Mouse (Mus musculus): ENCODE results near the gene Coq10b. TPM values are rescaled to one million over a fixed set of nuclear protein-coding genes. Genes with fewer than 3 reads are reported as not detected.
"Not testable (repeated sequence)": the region's sequence is repeated elsewhere in the genome, so short reads cannot be mapped to it uniquely, and the experiment has no call there.

The Coq10b gene
- 18.2 and 19.1 TPM in 2 replicates for polyA plus RNA-seq (2015; fragmentation: Nextera tagmentation; extraction: Ambion mirVana)

DNA sequence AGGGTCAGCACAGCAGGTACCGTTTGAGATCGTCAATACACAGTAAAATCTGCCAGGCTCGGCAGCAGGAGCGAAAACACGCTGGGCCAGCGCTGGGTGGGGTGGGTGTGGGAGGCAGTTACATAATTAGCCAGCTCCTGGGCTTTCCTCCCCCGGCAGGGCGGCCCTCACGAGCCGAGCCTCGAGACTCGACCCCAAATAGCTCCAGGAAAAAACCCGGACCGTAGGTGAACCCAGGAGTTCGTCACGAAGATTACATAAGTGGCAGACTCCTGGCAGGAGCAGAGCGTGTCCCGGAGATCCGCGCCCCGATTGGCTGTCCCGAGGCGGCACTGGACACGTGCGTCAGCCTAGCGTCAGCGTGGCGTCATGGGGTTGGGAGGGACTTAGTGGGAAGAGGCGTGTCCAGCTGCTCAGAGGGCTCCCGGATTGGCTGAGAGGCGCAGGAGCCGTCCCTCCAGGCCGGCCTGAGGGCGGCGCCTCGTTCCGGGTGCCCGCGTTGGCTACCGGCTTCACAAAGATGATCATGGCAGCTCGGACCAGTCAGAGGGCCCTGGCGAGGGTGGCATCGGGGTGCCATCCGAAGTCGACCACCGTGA lies at the start of gene Coq10b:
Gene Coq10b (plus strand): TSS at position 416 of the 599 bp plus-strand sequence.
- Histone ChIP-seq H3K4me3 (peak within 1 kb of the TSS; percentile 79), H3K27me3 (no peaks in the 10 kb centered on the region; the same call in 1 of the 2 replicates), H3K4me2 (peak within 1 kb of the TSS; percentile 77), H3K9ac (peak within 1 kb of the TSS; percentile 82), H3K36me3 (peaks cover 9% of the 10 kb centered on the region; the same call in 1 of the 2 replicates), H3K4me1 (peaks cover 13% of the 10 kb centered on the region), H3K9me3 (peaks cover 5% of the 10 kb centered on the region; the same call in 1 of the 2 replicates), H3K27ac (peak within 1 kb of the TSS; percentile 73)
- under 1% methylated on average over 46 of the region's 46 CpGs for WGBS
- peak; percentile 100 for ATAC-seq (ENCODE audit: insufficient number of reproducible peaks, insufficient read depth, low FRiP score, low TSS enrichment, low read depth)

DNA sequence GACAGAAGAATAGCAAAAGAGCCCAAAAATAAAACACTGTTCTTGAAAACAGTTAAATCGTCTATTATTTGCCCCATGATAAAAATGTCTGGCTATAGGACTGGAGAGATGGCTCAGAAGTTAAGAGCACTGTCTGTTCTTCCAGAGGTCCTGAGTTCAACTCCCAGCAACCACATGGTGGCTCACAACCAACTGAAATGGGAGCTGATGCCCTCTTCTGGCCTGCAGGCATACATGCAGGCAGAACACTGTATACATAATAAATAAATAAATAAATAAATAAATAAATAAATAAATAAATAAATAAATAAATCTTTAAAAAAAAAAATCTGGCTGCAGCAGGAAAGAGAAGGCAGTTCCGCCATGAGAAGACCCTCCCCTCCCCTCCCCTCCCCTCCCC lies 44.3 kb upstream of the Coq10b start:
- H3K9me3 ChIP-seq; H3K9ac ChIP-seq; H3K4me2 ChIP-seq; H3K27ac ChIP-seq; H3K4me1 ChIP-seq; ATAC-seq (ENCODE audit: insufficient number of reproducible peaks, insufficient read depth, low FRiP score, low TSS enrichment, low read depth); H3K4me3 ChIP-seq; H3K27me3 ChIP-seq: not testable (repeated sequence)
- 89% methylated on average over 2 of the region's 2 CpGs for WGBS
- peaks cover 74% of the 10 kb centered on the region for H3K36me3 ChIP-seq

DNA sequence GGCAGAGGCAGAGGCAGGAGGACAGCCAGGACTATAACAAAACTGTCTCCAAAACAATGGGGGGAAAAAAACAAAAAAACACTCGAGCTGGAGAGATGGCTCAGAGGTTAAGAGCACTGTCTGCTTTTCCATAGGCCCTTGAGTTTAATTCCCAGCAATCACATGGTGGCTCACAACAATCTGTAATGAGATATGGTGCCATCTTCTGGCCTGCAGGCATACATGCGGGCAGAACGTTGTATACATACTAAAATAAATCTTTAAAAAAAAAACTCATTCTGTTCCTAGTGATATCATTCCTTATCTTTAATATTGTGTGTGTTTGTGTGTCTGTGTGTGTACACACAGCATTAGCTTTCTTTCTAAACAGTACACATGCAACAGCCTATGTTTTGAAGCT lies 40.1 kb upstream of the Coq10b start:
- Histone ChIP-seq H3K27me3 (no peaks in the 10 kb centered on the region), H3K9me3 (no peaks in the 10 kb centered on the region), H3K4me1 (no peaks in the 10 kb centered on the region), H3K4me2 (no peak overlapping the region), H3K36me3 (peaks cover 77% of the 10 kb centered on the region), H3K4me3 (no peak overlapping the region), H3K27ac (no peak overlapping the region), H3K9ac (no peak overlapping the region)
- no peak for ATAC-seq (ENCODE audit: insufficient number of reproducible peaks, insufficient read depth, low FRiP score, low TSS enrichment, low read depth)
- 68% methylated on average over 3 of the region's 3 CpGs for WGBS

DNA sequence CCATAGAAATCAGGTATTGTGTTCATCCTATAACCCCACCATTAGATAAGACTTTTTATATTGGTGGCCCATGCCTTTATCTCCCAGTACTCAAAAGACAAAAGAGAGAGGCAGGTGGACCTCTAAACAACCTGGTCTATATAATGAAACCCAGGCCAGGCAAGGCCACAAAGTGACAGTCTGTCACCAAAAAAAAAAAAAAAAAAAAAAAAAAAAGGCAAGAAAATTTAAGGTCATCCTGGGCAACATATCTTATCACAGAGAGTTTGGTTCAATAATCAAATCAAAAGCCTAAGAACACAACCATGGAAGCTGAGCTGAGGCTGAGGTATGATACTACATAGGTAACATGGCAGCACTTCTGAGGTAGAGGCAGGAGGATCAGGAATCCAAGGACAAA lies 30.7 kb upstream of the Coq10b start:
- H3K27ac ChIP-seq = no peak overlapping the region
- ATAC-seq (ENCODE audit: insufficient number of reproducible peaks, insufficient read depth, low FRiP score, low TSS enrichment, low read depth) = no peak
- H3K4me3 ChIP-seq = no peak overlapping the region
- H3K36me3 ChIP-seq = peaks cover 20% of the 10 kb centered on the region
- H3K9me3 ChIP-seq = no peaks in the 10 kb centered on the region
- H3K9ac ChIP-seq = no peak overlapping the region
- H3K4me2 ChIP-seq = no peak overlapping the region
- no peaks in the 10 kb centered on the region for H3K27me3 ChIP-seq
- peaks cover 6% of the 10 kb centered on the region for H3K4me1 ChIP-seq

DNA sequence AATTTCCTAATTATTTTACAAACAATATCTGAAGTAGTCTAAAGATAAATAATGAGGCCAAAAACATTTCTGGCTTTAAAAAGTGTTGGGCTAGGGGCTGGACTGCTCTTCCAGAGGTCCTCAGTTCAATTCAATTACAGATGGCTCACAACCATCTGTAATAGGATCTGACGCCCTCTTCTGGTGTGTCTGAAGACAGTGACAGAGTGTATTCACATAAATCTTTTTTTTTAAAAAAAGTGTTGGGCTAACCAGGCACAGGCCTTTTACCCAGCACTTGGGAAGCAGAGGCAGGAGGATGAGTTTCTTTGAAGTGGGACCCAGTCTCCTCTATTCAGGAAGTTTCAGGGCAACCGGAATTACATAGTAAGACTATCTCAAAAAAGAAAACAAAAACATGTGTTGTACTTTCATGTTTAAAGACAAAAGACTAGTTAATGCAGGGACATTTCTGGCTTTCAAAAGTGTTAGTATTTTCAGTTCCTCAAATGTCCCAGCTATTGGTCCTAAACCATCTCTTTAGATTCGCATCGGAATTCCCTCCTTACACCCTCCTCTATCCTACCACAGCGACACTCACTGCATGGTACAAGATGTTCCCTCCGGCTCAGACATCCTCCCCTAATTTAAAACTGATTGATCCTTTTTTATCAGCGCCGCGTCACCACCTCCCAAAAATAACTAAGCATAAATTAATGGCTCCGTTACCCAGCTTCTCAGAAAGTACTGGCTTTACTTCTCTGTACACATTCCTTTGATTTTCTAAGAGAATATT lies 26.7 kb upstream of the Coq10b start:
- Histone ChIP-seq H3K27ac (peak overlapping the region; percentile 95; the same call in 1 of the 2 replicates), H3K9ac (peak overlapping the region; percentile 100), H3K4me3 (peak overlapping the region; percentile 95), H3K36me3 (no peaks in the 10 kb centered on the region), H3K4me1 (peaks cover 6% of the 10 kb centered on the region), H3K9me3 (no peaks in the 10 kb centered on the region), H3K27me3 (no peaks in the 10 kb centered on the region), H3K4me2 (peak overlapping the region; percentile 77)
- ATAC-seq (ENCODE audit: insufficient number of reproducible peaks, insufficient read depth, low FRiP score, low TSS enrichment, low read depth) = no peak
- 9% methylated on average over 10 of the region's 10 CpGs for WGBS

DNA sequence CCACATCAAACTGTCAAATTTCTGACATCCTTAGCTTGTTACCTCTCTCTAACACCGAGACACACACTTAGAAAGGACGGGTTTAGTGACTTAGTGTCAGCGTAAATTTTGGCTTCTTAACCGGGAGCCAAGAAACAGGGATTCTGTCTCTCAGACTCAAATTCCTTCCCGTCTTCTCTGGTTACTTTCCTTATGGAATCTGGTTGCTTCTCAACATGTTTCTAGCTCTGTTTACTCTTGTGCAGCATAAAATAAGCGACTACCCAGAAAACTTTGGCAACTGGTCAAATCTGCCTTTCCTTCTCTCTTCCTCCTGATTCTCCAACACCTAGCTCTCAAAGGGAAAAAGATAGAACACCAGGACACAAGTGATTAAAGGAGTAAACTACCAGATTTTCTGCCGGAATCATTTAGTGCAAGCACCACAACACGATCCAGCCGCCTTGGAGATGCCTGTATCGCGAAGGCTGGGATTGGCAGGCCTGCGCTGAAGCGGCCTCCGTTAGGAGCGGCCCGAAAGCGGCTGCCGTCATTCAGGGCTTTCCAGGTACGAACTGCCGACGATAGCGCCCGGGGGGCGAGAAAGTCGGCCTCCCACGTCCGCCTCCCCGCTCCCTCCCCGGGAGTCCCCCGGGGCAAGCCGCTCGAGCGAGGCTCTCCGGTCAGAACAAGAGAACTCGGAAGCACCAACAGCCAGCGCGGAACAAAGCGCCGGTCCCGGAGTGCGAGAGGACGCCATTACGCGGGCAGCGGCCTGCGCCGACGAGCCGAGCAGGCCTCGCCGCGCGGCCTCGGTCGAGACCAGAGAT lies 25.9 kb upstream of the Coq10b start:
- peak overlapping the region; percentile 77 for H3K4me2 ChIP-seq
- H3K27ac ChIP-seq = peak overlapping the region; percentile 95
- under 1% methylated on average over 52 of the region's 55 CpGs for WGBS
- H3K4me1 ChIP-seq = peaks cover 6% of the 10 kb centered on the region
- no peaks in the 10 kb centered on the region for H3K36me3 ChIP-seq
- no peaks in the 10 kb centered on the region for H3K9me3 ChIP-seq
- peak overlapping the region; percentile 100 for H3K9ac ChIP-seq
- H3K4me3 ChIP-seq = peak overlapping the region; percentile 95
- no peaks in the 10 kb centered on the region for H3K27me3 ChIP-seq
- peak; percentile 75 for ATAC-seq (ENCODE audit: insufficient number of reproducible peaks, insufficient read depth, low FRiP score, low TSS enrichment, low read depth)

DNA sequence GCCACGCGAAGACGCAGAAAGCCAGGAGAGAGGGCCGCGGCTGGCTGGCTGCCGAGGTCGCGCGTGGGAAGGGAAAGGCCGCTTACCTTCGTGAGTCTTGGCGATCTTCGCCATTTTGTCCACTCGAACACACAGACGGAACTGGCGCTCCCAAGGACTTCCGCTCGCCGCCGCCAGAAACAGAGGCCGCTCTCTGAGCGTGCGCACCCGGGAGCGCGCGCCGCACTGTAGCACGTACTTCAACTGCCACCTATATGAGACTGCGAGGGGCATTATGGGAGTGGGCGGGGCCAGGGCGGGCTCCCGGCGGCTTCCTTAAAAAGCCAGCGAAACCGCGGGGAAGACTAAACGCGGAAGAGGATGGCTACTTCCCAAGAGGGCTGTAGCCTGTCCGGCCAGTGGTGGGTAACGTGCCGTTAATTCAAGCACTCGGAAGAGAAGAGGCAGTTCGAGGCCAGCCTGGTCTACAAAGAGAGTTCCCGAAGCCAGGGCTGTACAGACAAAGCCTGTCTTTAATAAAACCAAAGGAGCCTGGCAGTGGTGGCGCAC lies 25.2 kb upstream of the Coq10b start, which contains the start of gene Sf3b1:
Gene Sf3b1 (minus strand): TSS at position 229 of the 549 bp plus-strand sequence.
- Histone ChIP-seq H3K36me3 (no peaks in the 10 kb centered on the region), H3K4me2 (peak within 1 kb of the TSS; percentile 77), H3K9ac (peak within 1 kb of the TSS; percentile 100), H3K27ac (peak within 1 kb of the TSS; percentile 95), H3K27me3 (no peaks in the 10 kb centered on the region), H3K4me1 (peaks cover 6% of the 10 kb centered on the region), H3K4me3 (peak within 1 kb of the TSS; percentile 95), H3K9me3 (no peaks in the 10 kb centered on the region)
- 1% methylated on average over 46 of the region's 46 CpGs for WGBS
- peak; percentile 98 for ATAC-seq (ENCODE audit: insufficient number of reproducible peaks, insufficient read depth, low FRiP score, low TSS enrichment, low read depth)

DNA sequence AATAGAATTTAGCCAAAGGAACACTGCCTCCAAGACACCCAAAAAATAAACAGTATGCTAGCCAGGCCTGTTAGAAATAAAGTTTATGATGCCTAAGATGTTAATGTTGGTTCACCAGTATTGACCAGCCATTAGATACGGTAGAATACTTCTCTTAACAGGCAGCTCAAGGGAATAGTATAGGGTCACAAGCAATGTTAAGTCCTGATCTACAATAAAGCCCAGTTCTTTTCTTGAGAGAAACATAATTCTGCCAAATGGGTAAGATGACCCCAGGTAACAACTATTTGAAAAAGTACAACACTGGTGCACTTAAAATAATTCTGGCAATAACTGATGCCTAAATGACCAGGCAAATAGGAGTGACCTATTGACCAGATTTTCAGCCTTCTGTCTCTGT lies 24.6 kb upstream of the Coq10b start:
- Histone ChIP-seq H3K4me1 (peaks cover 6% of the 10 kb centered on the region), H3K4me3 (peak overlapping the region; percentile 95), H3K4me2 (peak overlapping the region; percentile 60), H3K9me3 (no peaks in the 10 kb centered on the region), H3K9ac (no peak overlapping the region), H3K27me3 (no peaks in the 10 kb centered on the region), H3K27ac (no peak overlapping the region), H3K36me3 (no peaks in the 10 kb centered on the region)
- WGBS = 74% methylated on average over 1 of the region's 1 CpGs
- no peak for ATAC-seq (ENCODE audit: insufficient number of reproducible peaks, insufficient read depth, low FRiP score, low TSS enrichment, low read depth)

DNA sequence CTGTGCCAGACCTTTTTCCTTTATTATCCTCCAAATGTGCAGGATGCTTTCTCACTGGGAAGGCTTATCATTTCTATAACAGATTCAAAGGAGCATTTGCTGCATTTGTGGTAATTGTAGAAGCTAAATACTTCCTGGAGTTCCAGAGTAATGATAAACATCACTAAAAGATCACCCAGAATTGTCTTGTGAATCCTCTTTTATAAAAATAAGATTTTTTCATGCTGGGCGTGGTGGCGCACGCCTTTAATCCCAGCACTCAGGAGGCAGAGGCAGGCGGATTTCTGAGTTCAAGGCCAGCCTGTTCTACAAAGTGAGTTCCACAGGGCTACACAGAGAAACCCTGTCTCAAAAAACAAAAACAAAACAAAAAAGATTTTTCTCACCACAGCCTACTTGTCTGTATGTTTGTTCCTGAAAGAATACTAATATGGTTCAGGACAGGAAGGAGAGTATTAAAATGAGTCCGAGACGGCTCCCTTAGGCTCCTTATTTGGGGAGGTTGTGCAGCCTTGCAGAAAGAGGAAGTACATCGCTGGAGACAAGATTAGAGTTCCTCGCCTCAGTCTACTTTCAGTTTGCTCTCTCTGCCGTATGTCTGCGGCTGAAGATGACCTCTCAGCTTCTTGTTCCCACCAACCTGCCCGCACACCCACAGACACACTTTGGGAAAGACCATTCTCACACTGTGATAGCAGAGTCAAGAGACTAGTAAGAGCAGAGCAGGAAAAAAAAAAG lies 23.9 kb upstream of the Coq10b start:
- peaks cover 6% of the 10 kb centered on the region for H3K4me1 ChIP-seq
- 84% methylated on average over 11 of the region's 11 CpGs for WGBS

DNA sequence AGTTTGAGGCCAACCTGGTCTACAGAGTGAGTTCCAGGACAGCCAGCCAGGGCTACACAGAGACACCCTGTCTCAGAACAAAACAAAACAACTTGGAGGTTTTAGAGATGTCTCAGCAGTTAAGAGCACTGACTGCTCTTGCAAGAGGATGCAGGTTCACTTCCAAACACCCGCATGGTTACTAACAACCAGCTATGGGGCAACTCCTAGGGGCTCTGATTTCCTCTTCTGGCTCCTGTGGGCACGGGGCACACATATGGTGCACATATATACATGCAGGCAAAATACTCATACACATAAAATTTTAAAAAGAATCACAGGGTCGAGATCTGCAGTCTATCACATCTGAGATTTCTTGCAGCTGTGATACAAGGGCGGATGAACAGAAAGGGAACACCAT lies 23.1 kb upstream of the Coq10b start:
- Histone ChIP-seq H3K4me2 (no peak overlapping the region), H3K36me3 (no peaks in the 10 kb centered on the region), H3K4me3 (no peak overlapping the region), H3K4me1 (peaks cover 6% of the 10 kb centered on the region), H3K9ac (no peak overlapping the region), H3K9me3 (no peaks in the 10 kb centered on the region), H3K27ac (no peak overlapping the region), H3K27me3 (no peaks in the 10 kb centered on the region)
- WGBS = 66% methylated on average over 4 of the region's 4 CpGs
- no peak for ATAC-seq (ENCODE audit: insufficient number of reproducible peaks, insufficient read depth, low FRiP score, low TSS enrichment, low read depth)

More for the DNA sequence above, 23.9 kb upstream of the Coq10b start:
- Histone ChIP-seq H3K27me3 (no peaks in the 10 kb centered on the region), H3K36me3 (no peaks in the 10 kb centered on the region), H3K4me3 (no peak overlapping the region), H3K9ac (no peak overlapping the region), H3K4me2 (no peak overlapping the region), H3K27ac (no peak overlapping the region), H3K9me3 (no peaks in the 10 kb centered on the region)
- ATAC-seq (ENCODE audit: insufficient number of reproducible peaks, insufficient read depth, low FRiP score, low TSS enrichment, low read depth) = no peak
